Mouse (Mus musculus): ENCODE measurements at regions not wholly inside any gene's neighbourhood (a gene's known extent, or its start where the extent isn't known, plus 50 kb on each side); places are given as distances from the start of the nearest gene placed in this dataset.

- TF ChIP-seq ZC3H11A (IDR thresholded peaks at IDR 0.05; ENCODE audit: low read depth, low read length) (no peak), CHD2 (IDR thresholded peaks at IDR 0.05; ENCODE audit: low read length) (no peak), POLR2A (IDR thresholded peaks at IDR 0.05; ENCODE audit: control insufficient read depth in 1 of 2, insufficient read depth in 1 of 2, low read depth in 1 of 2, low read length in 2 of 2, poor library complexity in 1 of 2) (no peak), MAX (IDR thresholded peaks at IDR 0.05; ENCODE audit: low read length) (no peak), USF2 (IDR thresholded peaks at IDR 0.05; ENCODE audit: borderline replicate concordance in 1 of 2, insufficient read depth in 1 of 2, low read depth in 1 of 2, low read length in 2 of 2) (no peak), ZNF384 (IDR thresholded peaks at IDR 0.05; ENCODE audit: low read depth, low read length) (no peak), EP300 (IDR thresholded peaks at IDR 0.05; ENCODE audit: low read depth in 1 of 2, low read length in 2 of 2) (no peak), TAL1 (IDR thresholded peaks at IDR 0.05; ENCODE audit: low read length) (no peak), CTCF (IDR thresholded peaks at IDR 0.05 in 2 of 3, conservative IDR thresholded peaks at IDR 0.05 in 1 of 3; ENCODE audit: control insufficient read depth in 1 of 3, insufficient read depth in 1 of 3, low read depth in 2 of 3, low read length in 3 of 3, poor library complexity in 1 of 3, severe bottlenecking in 1 of 3) (no peak), USF1 (IDR thresholded peaks at IDR 0.05; ENCODE audit: low read depth, low read length) (no peak), GABPA (IDR thresholded peaks at IDR 0.05; ENCODE audit: low read depth, low read length) (no peak), BHLHE40 (IDR thresholded peaks at IDR 0.05; ENCODE audit: borderline replicate concordance, low read depth, low read length) (no peak), E2F4 (IDR thresholded peaks at IDR 0.05; ENCODE audit: borderline replicate concordance, low read depth, low read length) (no peak)
Observed at GRCm38 (mm10) chr13:71657898-71658297, 305.6 kb downstream of the Irx1 start.
